In the genomic region with DNA sequence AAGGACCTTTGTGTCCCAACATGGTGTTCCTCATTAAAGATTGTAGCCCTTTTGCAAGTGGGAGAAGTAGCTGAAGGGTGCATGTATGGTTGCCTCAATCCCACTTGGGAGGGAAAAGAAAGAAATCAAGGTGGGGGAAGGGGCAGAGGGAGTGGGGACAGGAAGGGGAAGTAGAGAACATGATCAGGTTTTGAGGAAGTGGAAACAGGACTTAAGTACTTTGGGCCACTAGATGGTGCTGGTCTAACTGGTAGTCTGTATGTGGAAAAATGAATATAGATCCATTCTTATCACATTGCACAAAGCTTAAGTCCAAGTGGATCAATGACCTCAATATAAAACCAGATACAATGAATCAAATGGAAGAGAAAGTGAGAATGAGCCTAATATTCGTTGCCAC, we compare ENCODE assay signal across 8 mouse cellular contexts.
DNase-seq lines count a peak whose midpoint lies in the region; ATAC-seq and TF ChIP-seq lines count a peak whose summit lies in the region.
"Not testable (repeated sequence)": the region's sequence is repeated elsewhere in the genome, so short reads cannot be mapped to it uniquely, and the experiment has no call there.

No protein-coding gene starts in this region.

- not testable (repeated sequence) for TF ChIP-seq CTCF in ES-Bruce4 (IDR thresholded peaks at IDR 0.05; ENCODE audit: low read depth, low read length)
- peak; percentile 32 for TF ChIP-seq CTCF in gastrocnemius, adult 2 months (IDR thresholded peaks at IDR 0.05)
- peak; percentile 32; the same call in 1 of the 2 replicates for TF ChIP-seq CTCF in liver, postnatal 0 days (IDR thresholded peaks at IDR 0.05; ENCODE audit: low read depth)

- H3K27me3 ChIP-seq in ES-Bruce4 (ENCODE audit: control insufficient read depth, insufficient read depth, low read length, poor library complexity, severe bottlenecking); liver, postnatal 0 days (ENCODE audit: insufficient read depth, low read length); splenic B cell, adult 2 months (ENCODE audit: control insufficient read depth, insufficient read depth, low read length, poor library complexity, severe bottlenecking): not testable (repeated sequence)

- H3K4me3 ChIP-seq in ES-Bruce4 (ENCODE audit: low read depth, low read length); gastrocnemius, adult 2 months; liver, postnatal 0 days (ENCODE audit: low read depth, low read length): not testable (repeated sequence)

- WGBS in liver, postnatal 0 days (ENCODE audit: insufficient replicate concordance), result 60% methylated on average over 1 of the region's 1 CpGs

- DNase-seq in A20 (ENCODE audit: low read depth, low spot score) (peak; percentile 26), ZHBTc4 (ENCODE audit: low read depth, low spot score) (peak; percentile 39)
- not testable (repeated sequence) for DNase-seq in gastrocnemius, adult 2 months; liver, postnatal 0 days
- DNase-seq in heart, adult 8-10 months (ENCODE audit: low spot score), result peak; percentile 3
- peak; percentile 3 for DNase-seq in splenic B cell, adult 2 months (ENCODE audit: low read depth, low spot score)

- not testable (repeated sequence) for H3K4me1 ChIP-seq in ES-Bruce4 (ENCODE audit: control insufficient read depth, insufficient read depth, low read length); liver, postnatal 0 days (ENCODE audit: insufficient read depth)

- not testable (repeated sequence) for TF ChIP-seq EP300 in ES-Bruce4 (IDR thresholded peaks at IDR 0.05; ENCODE audit: insufficient read depth, low read depth, low read length); liver, postnatal 0 days (IDR thresholded peaks at IDR 0.05; ENCODE audit: low read depth)

- not testable (repeated sequence) for H3K36me3 ChIP-seq in ES-Bruce4 (ENCODE audit: control insufficient read depth, insufficient read depth, low read length, poor library complexity, severe bottlenecking); liver, postnatal 0 days (replicated peaks; ENCODE audit: insufficient read depth, low read length); splenic B cell, adult 2 months (ENCODE audit: control insufficient read depth, insufficient read depth, low read length, poor library complexity, severe bottlenecking)

- not testable (repeated sequence) for TF ChIP-seq POLR2A in ES-Bruce4 (IDR thresholded peaks at IDR 0.05; ENCODE audit: insufficient read depth, low read length)

- H3K4me2 ChIP-seq in liver, postnatal 0 days (ENCODE audit: low read depth, low read length), result not testable (repeated sequence)

- intact Hi-C loops in gastrocnemius, adult 2 months (cut with DNase I), result not testable (repeated sequence)

- H3K27ac ChIP-seq in ES-Bruce4 (ENCODE audit: insufficient read depth, low read length), result 0 out of 2 replicates have a peak overlapping the region, but pooled peaks have one; percentile 11
- H3K27ac ChIP-seq in gastrocnemius, adult 2 months; liver, postnatal 0 days (ENCODE audit: low read depth): not testable (repeated sequence)

- not testable (repeated sequence) for H3K9ac ChIP-seq in ES-Bruce4 (ENCODE audit: low read depth, poor library complexity, severe bottlenecking); liver, postnatal 0 days (replicated peaks)

- not testable (repeated sequence) for ATAC-seq in liver, postnatal 0 days
- peak; percentile 79 for ATAC-seq in megakaryocyte, adult 5-6 weeks (ENCODE audit: poor library complexity, severe bottlenecking)

- H3K9me3 ChIP-seq in ES-Bruce4 (replicated peaks; ENCODE audit: control insufficient read depth, insufficient read depth, low read length, poor library complexity, severe bottlenecking); liver, postnatal 0 days (ENCODE audit: low read length): not testable (repeated sequence)
